Mouse (Mus musculus): ENCODE measurements around the gene Nup107. TPM values are rescaled to one million over a fixed set of nuclear protein-coding genes. Genes with fewer than 3 reads are reported as not detected.

The Nup107 gene
- total RNA-seq, 1 experiment from 2014 or later: 126 TPM

DNA sequence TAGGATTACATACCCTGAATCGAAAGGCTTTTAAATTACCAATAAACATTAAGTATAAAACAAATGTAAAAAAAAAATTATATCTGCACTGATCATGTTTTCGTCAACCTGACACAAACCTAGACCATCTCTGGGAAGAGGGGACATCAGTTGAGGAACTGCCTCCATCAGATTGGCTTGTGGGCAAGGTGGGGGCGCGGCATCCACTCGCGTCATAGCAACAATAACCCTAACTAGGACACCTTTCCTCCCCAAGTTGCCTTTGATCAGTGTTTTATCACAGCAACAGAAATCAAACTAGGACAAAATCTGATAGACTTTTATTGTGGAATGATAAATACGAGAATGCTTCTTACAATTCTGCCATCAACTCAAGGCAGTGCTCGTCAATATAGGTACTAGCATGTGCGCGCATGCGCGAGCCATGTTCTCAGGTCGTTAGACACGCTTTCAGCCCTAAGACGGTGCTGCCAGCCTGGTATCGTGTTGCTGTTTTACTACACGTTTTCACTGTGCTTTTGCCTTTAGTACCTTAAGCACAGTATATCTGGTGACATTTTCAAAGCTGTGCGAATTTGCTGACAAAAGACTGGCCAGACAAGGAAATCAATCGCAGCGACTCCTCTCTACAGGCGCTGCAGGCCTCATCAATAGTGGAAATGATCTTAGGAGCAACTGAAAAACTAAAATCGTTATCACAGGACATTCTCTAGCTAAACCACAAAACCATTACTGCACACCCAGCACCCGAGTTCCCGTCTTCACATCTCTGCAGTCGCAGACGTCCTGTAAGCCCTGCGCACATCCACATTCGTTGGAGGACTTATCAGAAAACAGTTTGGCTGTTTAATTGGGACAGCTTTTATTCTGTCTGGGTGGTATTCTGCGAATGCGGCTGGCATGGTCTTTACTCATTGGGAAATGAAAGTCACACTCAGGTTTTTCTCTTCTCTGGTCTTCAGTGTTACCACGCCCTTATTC lies 11.7 kb upstream of the Nup107 start:
- peak; percentile 64 for ATAC-seq (replicated peaks; ENCODE audit: low read depth, poor library complexity, severe bottlenecking)

GRCm38 (mm10) chr10:117801886-117802285 lies 9.4 kb upstream of the Nup107 start:
- no peak for ATAC-seq (replicated peaks; ENCODE audit: low read depth, poor library complexity, severe bottlenecking)

- ATAC-seq (replicated peaks; ENCODE audit: low read depth, poor library complexity, severe bottlenecking): no peak
Observed at GRCm38 (mm10) chr10:117799806-117800205, 7.3 kb upstream of the Nup107 start.

DNA sequence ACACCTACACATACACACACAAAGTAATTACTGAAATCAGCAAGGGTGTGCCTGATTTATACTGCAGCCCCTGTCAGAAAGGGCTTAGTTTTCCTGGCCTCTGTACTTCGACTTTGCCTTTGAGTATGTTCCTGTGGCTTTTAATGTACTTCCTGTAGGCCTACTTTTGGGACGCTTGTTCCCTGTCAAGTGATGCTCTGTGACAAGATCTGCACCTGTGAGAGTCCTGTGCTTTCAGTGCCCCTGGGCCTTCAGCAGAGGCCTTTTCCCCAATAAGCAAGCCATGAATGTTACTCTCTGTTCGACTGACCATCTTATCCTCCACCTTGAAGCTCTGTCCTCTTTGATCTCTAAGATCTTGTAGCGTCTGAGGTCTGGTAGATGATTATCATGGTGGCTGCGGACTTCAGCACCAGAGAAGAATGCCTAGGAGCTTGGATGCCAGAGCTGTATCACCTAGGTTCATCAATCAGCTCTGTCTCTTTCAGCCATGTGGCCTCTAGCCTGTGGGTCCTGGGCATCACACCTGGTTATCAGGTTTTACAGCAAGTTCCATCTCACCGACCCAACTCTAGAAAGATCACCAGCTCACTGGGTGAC lies 6.0 kb upstream of the Nup107 start:
- no peak for ATAC-seq (replicated peaks; ENCODE audit: low read depth, poor library complexity, severe bottlenecking)

DNA sequence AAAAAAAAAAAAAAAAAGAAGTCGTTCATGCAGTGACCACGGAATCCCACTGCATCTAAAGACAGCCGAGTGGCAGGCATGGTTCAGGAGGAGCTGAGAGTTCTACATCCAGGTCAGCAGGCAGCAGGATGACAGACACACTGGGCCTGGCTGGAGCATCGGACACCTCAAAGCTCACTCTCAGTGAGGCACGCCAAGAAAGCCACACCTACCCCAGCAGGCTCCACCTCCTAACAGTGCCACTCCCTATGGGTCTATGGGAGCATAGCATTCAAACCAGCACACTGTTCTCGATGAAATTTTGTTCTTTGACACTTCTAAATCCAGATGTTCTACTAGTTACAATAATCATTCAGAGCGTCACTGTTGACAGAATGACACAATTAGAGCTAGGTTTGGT lies 5.2 kb upstream of the Nup107 start:
- no peak for ATAC-seq (replicated peaks; ENCODE audit: low read depth, poor library complexity, severe bottlenecking)

DNA sequence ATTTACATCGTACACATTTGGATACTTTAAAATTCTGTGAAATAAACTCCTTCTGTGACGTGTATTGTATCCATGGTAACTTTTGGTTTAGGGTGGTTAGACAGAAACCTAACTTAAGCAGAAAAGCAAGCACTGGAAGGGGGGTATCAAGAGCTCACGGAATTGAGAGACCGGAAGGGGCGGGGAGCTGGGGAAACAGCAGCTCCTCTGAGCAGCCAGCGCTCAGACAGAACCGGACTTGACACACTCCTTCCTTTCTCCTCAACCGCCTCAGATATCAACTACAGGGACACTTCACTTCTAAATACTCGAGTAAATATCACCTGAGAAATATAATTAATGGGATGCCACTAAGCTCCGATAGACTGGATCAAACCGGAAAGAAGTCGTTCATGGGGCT lies 4.6 kb upstream of the Nup107 start:
- no peak for ATAC-seq (replicated peaks; ENCODE audit: low read depth, poor library complexity, severe bottlenecking)

- no peak for ATAC-seq (replicated peaks; ENCODE audit: low read depth, poor library complexity, severe bottlenecking)
Observed at GRCm38 (mm10) chr10:117796181-117796580, 3.7 kb upstream of the Nup107 start.

DNA sequence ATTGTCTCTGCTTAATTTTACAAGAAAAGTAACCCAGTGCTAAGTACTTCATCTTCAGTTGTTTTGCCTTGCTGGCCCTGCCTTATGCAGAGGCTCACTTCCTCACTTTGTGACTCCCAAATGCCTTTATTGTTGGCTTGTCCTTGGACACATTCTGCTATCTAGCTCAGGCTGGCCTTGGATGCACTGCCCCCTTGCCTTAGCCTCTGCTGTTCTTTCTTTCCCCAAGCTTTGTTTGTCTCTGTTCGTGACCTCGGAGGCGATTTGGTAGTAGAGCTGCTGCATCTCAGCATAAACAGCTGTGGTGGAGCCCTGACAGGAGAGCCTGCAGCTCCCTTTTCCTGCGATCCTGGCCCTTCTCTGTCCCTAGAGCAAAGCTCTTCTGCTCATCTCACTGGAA lies 2.7 kb upstream of the Nup107 start:
- no peak for ATAC-seq (replicated peaks; ENCODE audit: low read depth, poor library complexity, severe bottlenecking)

DNA sequence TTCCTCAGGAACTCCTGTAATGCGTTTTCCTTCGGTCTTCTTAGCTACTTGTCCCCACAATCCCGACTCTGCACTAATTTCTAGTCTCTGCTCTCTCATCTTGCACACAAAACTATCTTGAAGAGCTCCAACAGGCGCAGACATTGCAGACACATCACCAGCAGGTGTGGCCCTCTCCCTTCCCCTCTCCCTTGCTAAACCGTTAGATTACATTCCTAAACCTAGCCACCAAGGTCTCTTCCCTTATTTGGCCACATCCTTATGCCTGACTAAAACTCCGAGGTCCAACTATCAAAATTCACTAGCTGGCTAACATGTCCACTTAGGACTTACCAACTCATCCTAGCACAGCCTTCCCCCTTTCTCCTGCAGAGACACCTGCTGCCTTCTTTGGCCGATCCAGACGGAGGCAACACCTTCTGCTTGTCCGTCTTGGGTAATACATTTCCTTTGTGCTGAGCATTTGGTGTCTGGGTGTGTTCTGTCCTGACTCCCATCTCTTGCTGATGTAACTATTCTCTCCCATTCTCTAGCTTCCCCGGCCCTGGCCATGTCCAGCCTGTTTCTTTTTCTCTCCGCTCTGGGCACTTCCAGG lies 1.0 kb upstream of the Nup107 start:
- ATAC-seq (replicated peaks; ENCODE audit: low read depth, poor library complexity, severe bottlenecking): no peak

DNA sequence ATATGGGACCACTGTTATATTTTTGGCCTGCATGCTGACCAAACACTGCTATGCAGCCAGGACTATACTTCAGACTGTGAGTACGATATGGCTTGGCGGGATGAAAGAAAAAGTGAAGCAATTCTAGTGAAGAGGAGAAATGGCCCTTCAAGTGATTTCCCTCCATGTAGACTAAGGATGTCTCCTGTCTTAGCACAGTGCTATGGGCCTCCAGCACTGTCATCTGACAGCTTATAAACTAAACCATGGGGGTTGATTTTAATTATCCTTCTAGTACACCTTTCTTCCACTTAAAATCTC lies 1.4 kb downstream of the Nup107 start:
- ATAC-seq (replicated peaks; ENCODE audit: low read depth, poor library complexity, severe bottlenecking): no peak

- ATAC-seq (replicated peaks; ENCODE audit: low read depth, poor library complexity, severe bottlenecking): no peak
Observed at GRCm38 (mm10) chr10:117790421-117791170, 1.9 kb downstream of the Nup107 start.

GRCm38 (mm10) chr10:117790011-117790410 lies 2.5 kb downstream of the Nup107 start:
- ATAC-seq (replicated peaks; ENCODE audit: low read depth, poor library complexity, severe bottlenecking): no peak

DNA sequence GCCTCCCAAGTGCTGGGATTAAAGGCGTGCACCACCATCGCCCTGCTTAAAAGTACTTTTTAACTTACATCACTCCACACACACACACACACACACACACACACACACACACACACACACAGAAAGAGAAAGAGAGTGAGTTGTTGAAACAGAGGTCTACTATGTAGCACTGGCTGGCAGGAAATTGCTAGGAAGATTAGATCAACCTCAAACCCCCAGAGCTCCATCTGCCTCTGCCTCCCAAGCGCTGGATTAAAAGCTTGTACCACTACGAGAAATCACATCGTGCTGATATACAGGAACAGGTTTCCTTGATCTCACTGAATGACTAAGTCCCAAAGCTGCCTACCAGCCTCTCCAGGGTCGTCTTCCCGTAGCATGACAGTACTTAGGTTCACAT lies 7.9 kb downstream of the Nup107 start:
- ATAC-seq (replicated peaks; ENCODE audit: low read depth, poor library complexity, severe bottlenecking): peak; percentile 84

DNA sequence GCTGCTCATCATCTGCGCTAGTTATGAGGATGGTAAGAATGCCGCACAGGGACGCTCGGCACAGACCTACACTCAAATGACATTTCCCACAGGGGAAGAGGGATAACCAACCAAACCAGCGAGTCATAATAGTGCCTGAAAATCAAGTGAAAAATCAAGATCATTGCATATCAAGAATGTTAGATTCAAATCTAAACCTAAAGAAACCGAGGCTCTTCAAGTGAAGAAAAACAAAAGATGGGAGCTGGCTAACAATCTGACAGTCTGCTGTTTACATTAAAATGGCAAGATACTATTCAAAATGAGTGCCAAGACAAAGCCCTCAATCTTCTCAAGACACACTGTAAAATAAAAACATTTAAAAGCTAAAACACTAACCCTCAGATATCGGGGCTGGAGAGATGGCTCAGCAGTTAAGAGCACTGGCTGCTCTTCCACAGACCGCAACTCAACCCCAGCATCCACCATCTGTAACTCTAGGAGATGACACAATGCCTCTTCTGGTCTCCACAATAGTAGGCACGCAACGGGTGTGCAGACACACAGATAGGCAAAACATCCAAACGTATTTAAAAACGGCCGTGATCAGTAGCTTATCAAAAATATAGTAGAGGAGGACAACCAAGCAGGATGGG lies 8.6 kb downstream of the Nup107 start:
- ATAC-seq (replicated peaks; ENCODE audit: low read depth, poor library complexity, severe bottlenecking): no peak

DNA sequence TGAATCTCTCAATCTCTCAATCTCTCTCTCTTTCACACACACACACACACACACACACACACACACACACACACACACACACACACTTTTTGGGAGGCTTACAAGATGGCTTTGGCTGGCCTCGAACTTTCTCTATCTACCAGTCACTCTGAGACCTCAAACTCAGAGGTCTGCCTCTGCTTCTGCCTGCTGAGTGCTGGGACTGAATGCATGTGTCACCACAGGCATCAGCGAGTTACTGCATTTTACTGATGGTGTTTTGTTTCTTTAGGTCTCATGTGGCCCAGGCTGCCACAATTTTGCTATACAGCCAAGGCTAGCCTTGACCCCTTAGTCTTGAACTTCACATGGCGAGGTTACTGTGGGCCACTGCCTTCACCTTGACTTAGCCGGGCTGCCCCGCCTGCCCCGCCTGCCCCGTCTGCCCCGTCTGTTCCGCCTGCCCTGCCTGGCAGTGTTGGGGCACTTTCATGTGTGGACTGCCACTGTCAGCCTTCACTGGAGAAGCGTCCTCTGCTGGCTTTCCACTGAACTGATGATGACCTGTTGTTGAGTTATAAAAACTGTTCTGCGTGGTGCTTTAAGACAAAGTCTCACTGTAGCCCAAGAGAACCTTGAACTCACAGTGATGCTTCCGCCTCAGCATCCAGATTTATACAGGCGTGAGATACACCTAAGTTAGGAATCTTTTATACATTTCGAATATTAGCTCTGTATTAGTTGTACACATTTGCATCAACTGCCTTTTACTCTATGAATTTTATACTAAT lies 9.8 kb downstream of the Nup107 start:
- ATAC-seq (replicated peaks; ENCODE audit: low read depth, poor library complexity, severe bottlenecking): no peak

DNA sequence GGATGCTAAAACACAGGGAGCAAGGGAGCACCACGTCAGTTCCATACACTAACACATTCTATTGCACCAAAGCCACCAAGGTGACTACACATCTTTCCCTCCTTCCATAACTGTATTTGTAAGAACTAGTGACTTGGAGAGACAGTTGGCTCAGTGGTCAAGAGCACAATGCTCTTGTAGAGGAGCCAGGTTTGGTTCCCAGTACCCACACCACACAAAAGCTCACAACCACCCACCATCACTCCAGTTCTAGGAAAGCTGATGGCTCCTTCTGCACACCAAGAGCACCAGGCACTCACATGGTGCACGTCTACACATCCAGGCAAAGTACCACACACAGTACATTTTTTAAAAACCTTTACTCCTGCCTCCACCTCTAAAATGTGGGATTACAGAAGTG lies 10.4 kb downstream of the Nup107 start:
- ATAC-seq (replicated peaks; ENCODE audit: low read depth, poor library complexity, severe bottlenecking): no peak

DNA sequence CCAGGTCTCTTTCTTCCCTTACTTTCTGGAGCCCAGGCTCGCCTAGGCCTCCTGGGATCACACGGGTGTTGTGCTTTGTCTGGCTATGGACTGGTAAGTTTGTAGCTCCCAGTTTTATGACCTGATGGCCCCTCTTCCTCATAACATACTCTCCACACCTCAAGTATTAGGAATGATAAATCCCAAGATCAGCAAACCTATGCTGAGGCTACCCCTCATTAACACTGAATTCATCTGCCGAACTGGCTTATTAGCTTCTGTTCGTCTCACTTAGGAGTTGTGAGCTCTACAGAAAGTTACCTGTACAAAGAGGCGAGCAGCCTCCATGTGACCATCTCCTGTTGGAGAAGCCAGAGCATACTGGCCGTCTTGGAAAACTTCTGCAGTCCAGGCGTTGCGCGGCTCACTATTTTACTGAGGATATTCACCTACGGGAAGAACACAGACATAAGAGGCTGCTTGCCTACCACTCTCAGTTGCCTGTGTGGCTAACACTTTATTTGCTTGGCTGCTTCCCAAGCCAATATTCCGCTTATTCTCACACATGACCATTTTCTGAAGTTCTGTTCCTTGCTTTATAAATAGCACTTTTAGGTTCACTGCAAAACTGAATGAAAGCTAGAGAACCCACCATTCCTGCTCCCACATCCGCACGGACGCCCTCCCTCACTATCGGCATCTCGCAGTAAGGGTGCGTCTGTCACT lies 11.3 kb downstream of the Nup107 start:
- ATAC-seq (replicated peaks; ENCODE audit: low read depth, poor library complexity, severe bottlenecking): no peak

- ATAC-seq (replicated peaks; ENCODE audit: low read depth, poor library complexity, severe bottlenecking): no peak
Observed at GRCm38 (mm10) chr10:117780306-117780911, 12.1 kb downstream of the Nup107 start.
